Mouse (Mus musculus) gastrocnemius, postnatal 36 days (tissue): ENCODE measurements around the gene Mrc2. TPM values are rescaled to one million over a fixed set of nuclear protein-coding genes. Genes with fewer than 3 reads are reported as not detected.

Experiments used
- DNase-seq, 2 experiments: peaks; one replicate each; pipeline ENCODE4 v3.0.0; 2022
- intact Hi-C: fragments of 180-260 bp; cut with DNase I; formaldehyde crosslinking; loops from one replicate; pipeline ENCODE4 v1.15.1; 2025
- total RNA-seq, 2 experiments: library from RNA; stranded (reverse); gene quantifications; 2 replicates each; pipeline ENCODE4 v1.2.3; 2021

Mrc2 gene
- total RNA-seq, 2 experiments from 2014 or later = 12.9 to 16.0 TPM

DNA sequence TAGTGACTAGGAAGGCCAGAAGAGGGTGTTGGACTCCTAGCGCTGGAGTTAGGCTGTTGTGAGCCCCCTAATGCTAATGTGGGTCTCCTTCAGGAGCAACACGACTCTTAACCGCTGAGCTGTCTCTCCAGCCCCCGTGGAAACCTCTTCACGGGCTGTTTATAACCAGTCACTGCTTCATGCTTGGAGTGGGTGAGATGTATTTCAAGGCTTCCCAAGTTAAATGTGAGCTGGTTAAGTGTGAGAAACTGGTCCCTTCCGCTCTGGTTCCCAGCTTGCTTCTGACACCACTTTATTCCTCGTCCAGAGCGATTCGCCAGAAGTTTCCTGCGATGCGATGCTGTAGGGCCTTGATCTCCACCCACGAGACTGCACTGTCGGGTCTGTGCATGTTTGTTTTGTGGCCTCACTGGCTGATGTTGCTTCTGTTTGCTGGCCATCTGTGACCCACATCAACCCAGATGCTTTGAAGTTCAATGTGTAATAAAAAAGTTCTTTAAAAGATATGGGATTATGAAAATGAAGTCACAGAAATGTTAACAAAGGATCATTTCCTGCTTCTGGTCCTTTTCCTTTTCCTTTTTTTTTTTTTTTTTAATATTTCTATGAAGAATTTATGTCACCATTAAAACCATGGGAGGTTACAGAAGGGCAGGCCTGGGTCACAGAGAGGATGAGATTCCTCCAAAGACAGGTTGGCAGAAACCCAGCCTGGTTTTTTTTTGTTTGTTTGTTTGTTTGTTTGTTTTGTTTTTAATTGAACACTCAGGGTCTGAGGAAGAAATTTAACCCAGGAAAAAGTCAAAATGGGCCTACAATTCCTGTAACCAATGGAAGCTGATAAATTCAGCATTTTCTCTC is 77.3 kb downstream of the Mrc2 start:
- intact Hi-C loops = no loop called here

DNA sequence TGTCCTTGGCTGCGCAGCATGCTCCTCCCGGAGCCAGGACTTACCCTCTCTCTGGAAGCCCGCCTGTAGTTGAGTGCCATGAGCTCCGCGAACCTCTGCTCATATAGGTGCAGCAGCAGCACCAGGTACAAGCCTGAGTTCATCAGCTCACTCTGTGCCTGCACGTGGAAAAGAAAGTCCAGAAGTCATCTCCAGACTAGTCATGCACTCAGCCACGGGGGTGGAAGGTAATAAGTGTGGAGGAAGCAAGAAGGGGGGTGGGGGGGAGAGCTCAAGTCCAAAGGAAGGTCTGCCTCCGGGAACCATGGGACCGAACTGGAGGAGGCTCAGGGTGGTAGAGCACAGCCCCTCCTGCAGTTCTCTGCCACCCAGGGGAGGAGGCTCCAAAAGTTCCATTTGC is 79.4 kb downstream of the Mrc2 start:
- no peak for DNase-seq
- intact Hi-C loops = no loop called here

More for the DNA sequence above, 77.3 kb downstream of the Mrc2 start:
- DNase-seq = no peak

DNA sequence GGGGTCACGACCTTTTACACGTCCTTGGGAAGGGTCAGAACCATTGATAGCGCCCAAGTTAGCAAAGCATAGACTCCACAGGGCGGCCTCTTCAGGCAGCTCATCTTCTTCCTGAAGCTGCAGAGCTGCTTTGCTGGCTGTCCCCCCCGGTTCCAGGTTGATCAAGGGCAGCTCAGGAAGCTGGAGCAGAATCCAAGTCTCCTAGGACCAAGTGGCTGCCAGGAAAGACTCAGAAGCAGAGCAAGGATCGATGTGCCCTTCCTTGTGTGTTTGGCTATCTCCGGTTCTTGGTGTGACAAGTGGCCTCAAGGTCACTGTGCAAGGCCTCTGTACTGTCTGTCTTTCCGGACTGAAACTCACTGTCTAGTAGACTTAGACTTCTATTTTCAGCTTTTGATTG is 81.4 kb downstream of the Mrc2 start:
- no peak for DNase-seq
- intact Hi-C loops = no loop called here

DNA sequence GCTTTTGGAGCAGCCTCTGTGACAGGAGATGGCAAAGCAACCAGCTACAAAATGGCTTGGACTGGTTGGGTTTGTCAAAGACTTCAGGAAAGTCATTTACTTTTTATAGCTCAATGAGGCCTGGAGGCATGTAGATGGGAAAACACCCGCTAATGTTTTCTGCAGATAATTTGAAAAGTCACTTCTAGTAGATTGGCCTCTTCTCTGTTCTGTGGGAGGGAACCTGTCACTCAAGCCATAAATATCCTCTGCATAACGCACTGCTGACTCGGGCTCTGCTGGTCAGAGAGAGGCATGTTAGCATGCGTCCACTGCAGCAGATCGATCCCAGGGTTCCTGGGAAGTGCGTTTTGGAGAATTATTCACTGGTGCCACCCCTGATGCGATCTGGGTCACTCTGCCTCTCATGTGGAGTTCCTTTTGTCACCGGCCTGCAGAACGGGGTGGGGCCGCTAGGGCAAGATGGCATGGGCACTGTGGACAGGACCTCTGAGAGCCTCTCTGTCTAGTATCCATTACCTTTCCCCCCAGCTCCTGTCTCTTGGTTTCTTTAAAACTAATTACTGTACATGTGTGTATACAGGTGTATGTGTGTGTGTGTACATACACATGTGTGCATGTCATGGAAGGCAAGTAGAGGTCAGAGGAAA is 82.2 kb downstream of the Mrc2 start:
- intact Hi-C loops = no loop called here
- DNase-seq = no peak

DNA sequence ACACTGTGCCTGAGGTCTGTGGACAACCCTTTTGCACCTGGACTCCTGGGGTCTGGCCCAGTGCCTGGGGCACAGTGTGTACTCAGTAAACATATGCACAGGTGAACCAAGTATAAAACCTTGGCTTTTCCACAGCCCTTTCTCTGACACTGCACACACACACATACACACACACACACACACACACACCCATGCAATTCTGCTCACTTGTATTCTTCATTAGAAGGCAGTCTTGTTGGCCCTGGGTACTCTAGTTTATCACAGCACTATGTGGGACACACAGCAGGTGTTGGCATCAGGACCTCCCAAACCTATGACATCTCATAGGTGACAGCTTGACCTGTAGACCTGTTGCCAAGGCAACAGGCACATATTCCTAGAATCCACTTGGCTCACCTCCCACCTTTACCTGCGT is 83.4 kb downstream of the Mrc2 start:
- intact Hi-C loops = no loop called here
- no peak for DNase-seq

DNA sequence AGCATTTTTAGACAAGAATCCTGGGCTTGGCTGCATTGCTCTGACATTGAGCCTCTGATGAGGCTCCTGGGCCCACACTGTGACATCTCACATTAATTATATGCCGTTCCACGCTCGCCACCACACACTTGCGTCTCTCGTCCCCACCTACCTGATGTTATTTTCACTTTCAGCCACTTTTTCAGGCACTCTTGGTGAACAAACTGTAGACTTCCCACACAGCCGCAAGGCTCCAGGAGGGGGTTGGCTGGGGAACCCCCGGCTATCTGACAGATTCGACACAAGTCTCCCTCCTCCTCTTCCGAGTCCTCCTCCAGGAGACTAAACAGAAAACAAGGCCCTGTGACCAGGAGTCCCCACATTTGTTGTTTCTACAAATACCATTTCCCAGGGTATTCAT is 92.8 kb downstream of the Mrc2 start:
- no peak for DNase-seq
- intact Hi-C loops = no loop called here

DNA sequence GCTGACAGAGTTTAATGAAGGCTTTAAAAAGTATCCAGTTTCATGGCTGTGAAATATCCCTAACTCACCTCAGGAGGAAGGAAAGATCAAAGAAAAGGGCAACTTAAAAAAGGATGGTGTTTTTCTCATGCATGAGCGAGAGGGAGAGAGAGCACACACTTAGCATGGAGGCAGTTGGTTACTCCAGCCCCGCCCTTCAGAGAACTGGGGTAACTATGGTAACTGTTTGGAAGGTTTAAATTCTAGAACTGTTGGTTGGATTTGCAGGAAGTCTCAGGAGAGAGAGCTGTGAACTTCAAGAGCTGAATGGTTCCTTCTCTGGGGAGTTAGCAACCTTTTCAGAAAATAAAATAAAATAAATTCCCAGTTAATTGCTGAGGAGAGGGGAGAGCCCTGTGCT is 96.2 kb downstream of the Mrc2 start:
- intact Hi-C loops = no loop called here
- DNase-seq = no peak

DNA sequence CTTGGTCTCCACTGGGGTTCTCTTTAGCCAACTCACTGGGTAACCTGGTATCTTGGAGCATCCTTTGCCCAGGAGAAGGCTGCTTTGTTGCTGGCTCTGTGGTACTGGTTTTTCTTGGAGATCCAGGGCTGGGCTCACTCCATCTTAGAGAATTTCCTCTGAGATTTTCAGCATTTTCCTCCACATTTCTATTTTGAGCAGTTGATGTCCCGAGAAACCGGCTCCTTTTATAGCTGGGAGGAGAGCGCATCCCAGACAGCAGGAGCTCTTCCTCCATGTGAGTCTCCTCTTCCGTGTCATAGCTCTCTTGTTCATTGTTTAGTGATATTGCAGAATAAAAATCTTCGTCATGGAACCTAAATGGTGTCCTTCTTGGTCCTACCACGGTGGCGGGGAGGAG is 97.8 kb downstream of the Mrc2 start:
- no peak for DNase-seq
- intact Hi-C loops = no loop called here

Other genes with a start within 250 kb of the Mrc2 start
- gene Efcab3, start 229.1 kb upstream of the Mrc2 start, total RNA-seq = not detected
- gene Mettl2, start 166.2 kb upstream of the Mrc2 start, total RNA-seq = 1 to 10 TPM; 6.0 to 8.4 TPM
- gene Gm10842, start 145.8 kb upstream of the Mrc2 start, total RNA-seq = not detected
- 10 to 100 TPM; 37.4 to 41.1 TPM for gene Tlk2, start 113.8 kb upstream of the Mrc2 start, total RNA-seq
- not detected for gene March10, start 164.1 kb downstream of the Mrc2 start, total RNA-seq